Mouse (Mus musculus) right cerebral cortex, postnatal 14 days (tissue): ENCODE measurements at regions not wholly inside any gene's neighbourhood (a gene's known extent, or its start where the extent isn't known, plus 50 kb on each side); places are given as distances from the start of the nearest gene placed in this dataset.

ENCODE experiments used
- DNase-seq: peaks from one replicate; pipeline ENCODE4 v3.0.0; 2022

- DNase-seq = peak; percentile 72
Observed at GRCm38 (mm10) chr1:51644399-51644798, 166.2 kb upstream of the Nabp1 start.

- DNase-seq = no peak
Observed at GRCm38 (mm10) chr1:51643640-51644039, 165.4 kb upstream of the Nabp1 start.

- no peak for DNase-seq
Observed at GRCm38 (mm10) chr1:51638519-51639302, 160.5 kb upstream of the Nabp1 start.

- no peak for DNase-seq
Observed at GRCm38 (mm10) chr1:51635881-51636515, 157.8 kb upstream of the Nabp1 start.

- DNase-seq = no peak
Observed at GRCm38 (mm10) chr1:51633795-51634194, 155.6 kb upstream of the Nabp1 start.

DNA sequence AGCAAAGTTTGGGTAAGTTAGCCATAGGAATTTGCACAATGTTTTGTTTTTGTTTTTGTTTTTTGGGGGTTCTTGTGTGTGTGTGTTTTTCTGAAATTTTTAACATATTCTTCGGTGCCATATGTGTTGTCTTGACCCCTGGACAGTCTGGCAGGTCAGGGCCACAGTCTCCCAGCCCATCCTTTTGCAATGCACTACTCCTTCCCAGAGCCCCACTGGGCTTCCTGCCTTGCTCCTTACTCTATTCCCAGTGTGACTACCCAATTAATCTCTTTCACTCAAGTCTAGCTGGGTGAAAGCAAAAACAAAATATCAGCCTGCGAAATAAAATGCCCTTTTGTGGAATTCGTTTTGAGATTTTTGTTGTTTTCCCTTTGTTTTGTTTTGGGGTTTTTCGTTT, 154.6 kb upstream of the Nabp1 start:
- DNase-seq = no peak

DNA sequence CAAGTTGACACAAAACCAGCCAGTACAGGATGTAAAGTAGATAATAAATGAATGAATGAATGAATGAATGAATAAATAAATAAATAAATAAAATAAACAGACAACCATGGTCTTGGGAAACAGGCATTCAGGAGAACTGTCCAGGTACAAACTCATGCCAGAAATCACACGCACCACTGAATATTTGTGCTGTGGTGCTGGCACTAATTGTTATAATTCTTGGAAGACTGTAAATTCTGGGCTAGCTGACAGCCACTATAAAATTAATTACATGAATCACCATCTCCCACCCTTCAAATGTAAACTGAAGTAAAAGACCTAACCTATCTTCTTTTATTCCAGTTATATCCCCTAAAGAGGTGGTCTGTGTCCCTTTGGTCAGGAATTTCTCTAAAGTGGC, 151.6 kb upstream of the Nabp1 start:
- no peak for DNase-seq

DNA sequence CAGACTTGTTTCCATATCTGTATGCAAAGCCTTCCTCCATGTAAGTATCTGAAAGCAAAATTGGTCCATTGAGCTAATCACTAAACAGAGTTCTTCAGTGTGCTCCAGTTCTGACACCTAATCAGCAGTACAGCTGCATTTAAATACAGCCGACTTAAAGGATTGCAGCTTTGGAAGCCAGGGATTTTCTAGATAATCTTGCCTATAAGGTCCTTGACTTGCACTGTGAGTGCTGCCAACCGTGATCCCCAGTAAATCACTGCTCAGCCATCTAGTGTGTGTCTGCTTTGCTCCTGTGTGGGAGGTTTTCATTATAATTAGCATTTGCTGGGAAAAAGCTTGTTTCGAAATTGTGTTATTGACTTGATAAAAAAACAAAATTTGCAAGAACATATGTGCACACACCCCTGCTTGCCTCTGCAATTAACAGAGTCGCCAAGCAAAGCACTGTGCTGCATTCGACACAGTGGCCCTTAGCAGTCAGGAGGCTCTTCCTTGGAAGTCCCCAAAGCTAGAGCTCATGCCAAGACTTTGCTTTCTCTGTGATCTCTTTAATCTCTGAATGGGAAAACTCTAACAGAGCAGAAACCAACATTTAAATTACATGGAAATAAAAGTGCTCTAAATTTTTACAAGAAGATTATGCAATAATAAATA, 150.0 kb upstream of the Nabp1 start:
- no peak for DNase-seq

- no peak for DNase-seq
Observed at GRCm38 (mm10) chr1:51626303-51626702, 148.1 kb upstream of the Nabp1 start.

- DNase-seq = no peak
Observed at GRCm38 (mm10) chr1:51625079-51625478, 146.9 kb upstream of the Nabp1 start.

DNA sequence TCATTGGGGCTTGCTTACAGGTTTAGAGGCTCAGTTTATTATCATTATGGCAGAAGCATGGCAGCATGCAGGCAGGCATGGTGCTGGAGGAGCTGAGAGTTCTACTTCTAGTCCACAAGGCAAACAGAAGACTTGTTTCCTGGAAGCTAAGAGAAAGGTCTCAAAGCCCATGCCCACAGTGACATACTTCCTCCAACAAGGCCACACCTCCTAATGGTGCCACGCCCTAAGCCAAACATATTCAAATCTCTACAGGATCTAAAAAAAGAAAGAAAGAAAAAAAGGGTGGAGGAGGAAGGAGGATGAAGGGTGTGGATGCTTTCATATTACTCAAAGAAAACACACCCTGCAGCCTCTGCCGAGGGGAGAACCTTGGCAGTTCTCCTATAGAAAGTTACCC, 146.3 kb upstream of the Nabp1 start:
- no peak for DNase-seq

GRCm38 (mm10) chr1:51622986-51623385, 144.8 kb upstream of the Nabp1 start:
- DNase-seq = no peak

DNA sequence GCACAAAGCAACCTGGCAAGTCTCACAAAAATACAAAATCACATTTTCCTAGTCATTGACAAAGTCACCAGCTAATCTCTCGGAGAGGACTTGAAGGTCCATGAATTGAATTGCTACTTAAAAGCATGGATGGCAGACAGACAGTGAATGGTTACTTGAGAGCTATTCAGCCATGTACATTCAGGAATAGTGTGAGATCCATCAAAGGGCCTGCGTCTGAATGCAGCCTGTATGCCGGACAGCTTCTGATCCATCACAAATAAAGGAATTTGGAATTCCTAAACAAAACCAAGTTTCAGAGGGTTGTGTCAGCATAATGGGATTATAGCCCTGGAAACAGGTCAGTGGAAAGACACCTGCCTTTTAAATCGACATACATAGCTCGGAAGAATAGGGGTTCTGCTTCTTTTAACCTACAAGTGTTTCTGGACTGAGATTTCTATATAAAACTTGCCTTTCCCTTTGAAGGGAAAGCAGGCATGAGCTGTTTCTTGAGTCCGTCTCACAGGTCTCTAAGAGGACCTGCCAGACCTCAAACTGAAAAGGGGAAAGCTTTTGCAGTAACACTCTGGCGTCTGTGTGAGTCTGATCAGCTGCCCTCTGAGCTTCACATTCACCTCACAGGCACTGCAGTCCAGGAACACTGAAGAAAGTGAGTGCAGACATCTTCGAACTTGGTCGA, 144.1 kb upstream of the Nabp1 start:
- no peak for DNase-seq

GRCm38 (mm10) chr1:51621062-51621461, 142.8 kb upstream of the Nabp1 start:
- no peak for DNase-seq

DNA sequence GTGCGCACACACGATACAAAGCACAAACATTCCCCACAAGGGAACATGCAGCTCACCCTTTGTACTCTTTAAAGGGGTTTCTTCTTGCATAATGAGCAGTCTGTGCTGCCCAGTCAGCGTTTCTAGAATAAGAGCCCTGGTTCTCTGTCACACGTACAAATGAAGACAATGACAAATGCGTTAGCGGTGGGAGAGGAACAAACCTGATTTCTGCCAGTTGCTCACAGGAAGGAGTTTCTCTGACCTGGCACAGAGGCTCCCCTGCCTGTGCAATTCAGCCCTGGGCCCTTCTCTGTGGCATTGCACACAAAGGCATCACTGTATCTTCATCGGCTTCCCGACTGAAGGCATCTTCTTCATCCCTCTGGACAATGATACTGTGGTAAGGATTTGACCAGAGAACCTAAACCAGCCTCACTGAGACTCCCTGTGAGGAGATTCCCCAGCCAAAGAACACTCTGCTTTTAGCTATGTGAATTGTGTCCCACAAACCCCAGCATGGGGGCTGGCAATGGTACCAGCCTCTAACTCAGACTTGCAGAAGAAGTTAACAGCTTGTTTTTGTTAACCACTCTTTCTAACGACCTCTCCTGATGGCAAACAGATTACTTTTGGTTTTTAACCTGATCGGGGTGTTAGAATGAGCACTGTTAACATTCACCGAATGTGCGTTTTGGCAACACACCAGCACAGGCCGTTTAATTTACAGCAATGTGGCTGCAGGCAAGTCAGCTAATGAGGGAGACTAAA, 139.5 kb upstream of the Nabp1 start:
- no peak for DNase-seq

- DNase-seq = no peak
Observed at GRCm38 (mm10) chr1:51616091-51616490, 137.9 kb upstream of the Nabp1 start.

DNA sequence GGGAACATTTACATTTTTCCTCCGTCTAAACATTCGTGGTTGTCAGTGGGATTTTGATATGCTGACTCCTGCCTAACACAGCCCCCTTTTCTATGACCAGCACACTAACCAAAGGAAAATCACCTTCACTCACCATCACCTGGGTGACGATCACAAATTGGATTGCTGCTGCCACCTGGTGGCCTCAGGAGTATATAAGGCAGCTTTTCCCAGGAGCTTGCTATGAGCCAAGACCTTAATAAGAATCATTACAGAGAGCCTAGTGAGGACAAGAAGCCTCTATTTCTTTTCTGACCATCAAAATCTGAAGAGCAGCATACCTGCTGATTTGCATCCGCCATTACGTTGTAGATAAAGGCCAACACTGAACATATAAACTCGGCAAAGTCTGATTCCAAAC, 137.3 kb upstream of the Nabp1 start:
- DNase-seq = peak; percentile 66

GRCm38 (mm10) chr1:51614700-51615099, 136.5 kb upstream of the Nabp1 start:
- no peak for DNase-seq

DNA sequence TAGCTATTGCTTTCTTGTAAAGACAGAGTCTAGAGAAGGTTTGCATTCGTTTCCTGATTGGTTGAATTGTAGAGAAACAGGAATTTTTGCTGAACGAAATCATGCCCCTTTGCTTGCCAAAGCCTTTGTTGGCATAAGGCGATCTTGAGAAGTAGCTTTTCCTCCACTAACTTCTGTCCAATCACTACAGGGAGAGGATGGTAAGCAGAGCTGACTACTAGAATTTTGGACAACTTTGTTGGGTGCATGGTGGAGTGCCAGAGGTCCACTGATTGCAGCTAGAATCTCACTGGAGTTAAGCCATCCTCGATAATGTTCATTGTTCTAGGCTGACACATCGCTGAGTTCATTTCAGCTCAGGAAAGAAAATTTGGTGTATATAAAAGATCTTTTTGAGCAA, 131.1 kb upstream of the Nabp1 start:
- no peak for DNase-seq

- no peak for DNase-seq
Observed at GRCm38 (mm10) chr1:51607437-51607855, 129.2 kb upstream of the Nabp1 start.

DNA sequence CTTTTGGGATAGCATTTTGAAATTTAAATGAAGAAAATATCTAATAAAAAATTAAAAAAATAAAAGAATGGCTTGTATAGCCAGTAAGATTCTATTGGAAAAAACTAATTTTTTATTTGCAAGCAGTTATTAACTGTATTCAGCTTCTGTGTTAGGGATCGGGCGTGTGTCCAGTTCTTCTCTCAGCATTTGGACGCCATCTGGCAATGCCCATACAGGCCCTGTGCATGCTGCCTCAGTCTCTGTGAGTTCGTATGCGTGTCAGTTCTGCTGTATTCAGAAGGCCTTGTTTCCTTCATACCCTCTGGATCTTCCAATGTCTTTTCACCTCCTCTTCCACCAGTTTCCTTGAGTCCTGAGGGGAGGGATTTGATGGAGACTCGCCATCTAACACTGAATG, 123.8 kb upstream of the Nabp1 start:
- DNase-seq = no peak

GRCm38 (mm10) chr1:51600425-51600824, 122.2 kb upstream of the Nabp1 start:
- no peak for DNase-seq
